Mouse (Mus musculus) erythroblast, embryonic 14.5 days (primary cell): Measurements from ENCODE around the gene Slc10a7.

Experiments used
- GATA1 ChIP-seq: IDR thresholded peaks from 2 replicates; pipeline ENCODE4 v1.6.1; 2012; ENCODE audit warnings: low read length, inconsistent platforms, mixed read lengths
- TAL1 ChIP-seq: IDR thresholded peaks from 3 replicates; pipeline ENCODE4 v1.6.1; 2012; ENCODE audit warnings: low read length, inconsistent platforms, mixed read lengths

DNA sequence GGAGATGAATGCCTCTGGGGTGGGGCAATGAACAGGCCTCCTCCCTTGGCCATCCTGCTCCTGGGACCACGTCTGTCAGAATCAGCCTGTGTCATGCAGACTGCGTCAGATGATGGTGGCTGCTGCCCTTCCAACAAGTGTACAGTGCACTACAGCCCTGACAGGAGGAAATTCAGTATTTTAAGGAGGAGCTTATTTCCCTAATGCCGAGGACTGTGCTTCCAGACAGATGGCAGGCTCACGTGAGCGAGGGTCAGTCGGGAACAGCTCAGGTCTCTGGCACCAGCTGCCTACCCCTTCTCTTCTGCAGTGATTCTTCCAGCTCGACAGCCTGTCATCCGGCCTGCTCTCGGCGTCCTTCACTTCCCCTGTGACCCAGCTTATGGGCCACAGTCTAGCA lies 181.6 kb downstream of the Slc10a7 start:
- no peak for TF ChIP-seq GATA1
- TF ChIP-seq TAL1: no peak
